Mouse (Mus musculus): ENCODE data around the gene Cdkal1.

GRCm38 (mm10) chr13:29652791-29653190 lies 202.7 kb downstream of the Cdkal1 start:
- no peak for TF ChIP-seq CTCF (IDR thresholded peaks at IDR 0.05; ENCODE audit: control insufficient read depth, insufficient read depth, insufficient read length)
- no peak for TF ChIP-seq MAX (IDR thresholded peaks at IDR 0.05)
- TF ChIP-seq MYOG (IDR thresholded peaks at IDR 0.05; ENCODE audit: control insufficient read depth, extremely low read depth, insufficient read length) = no peak
- TF ChIP-seq USF1 (IDR thresholded peaks at IDR 0.05; ENCODE audit: low read depth) = no peak
- no peak for TF ChIP-seq CEBPB (IDR thresholded peaks at IDR 0.05; ENCODE audit: low read depth)
- TF ChIP-seq MYOD1 (IDR thresholded peaks at IDR 0.05; ENCODE audit: control insufficient read depth, insufficient read length, low read depth) = no peak
- TF ChIP-seq FOSL1 (IDR thresholded peaks at IDR 0.05; ENCODE audit: insufficient read depth, low read length, poor library complexity, severe bottlenecking) = no peak
